In genomic region chr1:134741946-134742661, GRCm38 (mm10) we compare ENCODE assay signal across 12 mouse cellular contexts.
DNase-seq lines count a peak whose midpoint lies in the region; ATAC-seq and TF ChIP-seq lines count a peak whose summit lies in the region.
"Had no signal": no experiment of that assay in that cellular context is flagged by ENCODE, and none has a peak within 500 bp of the region (broad histone marks: within the 10 kb centered on the region; RNA-seq: fewer than 3 reads in every experiment).

No protein-coding gene starts in this region.

- peak; percentile 90 for DNase-seq in heart, embryonic 10.5 days (ENCODE audit: low spot score)
- no peak for DNase-seq in heart, adult 18-20 months
- DNase-seq in CH12.LX (ENCODE audit: extremely low read depth): no peak
- DNase-seq in liver, postnatal 0 days: peak; percentile 32
- DNase-seq in layer of hippocampus, adult 18-20 months (ENCODE audit: low spot score in 2 of 2): no peak
- DNase-seq: gastrocnemius, postnatal 14 days; heart, postnatal 36 days had no signal

- peaks cover 29% of the 10 kb centered on the region for H3K27me3 ChIP-seq in heart, embryonic 10.5 days (ENCODE audit: insufficient read depth, poor library complexity, severe bottlenecking)
- H3K27me3 ChIP-seq in CH12.LX (replicated peaks): peaks cover 80% of the 10 kb centered on the region
- H3K27me3 ChIP-seq in liver, postnatal 0 days (ENCODE audit: insufficient read depth, low read length): peaks cover 4% of the 10 kb centered on the region; the same call in 1 of the 2 replicates
- no peaks in the 10 kb centered on the region for H3K27me3 ChIP-seq in neural tube, embryonic 15.5 days (replicated peaks)
- H3K27me3 ChIP-seq: embryonic facial prominence, embryonic 13.5 days; limb, embryonic 12.5 days had no signal

- no peak for TF ChIP-seq POLR2A in CH12.LX (IDR thresholded peaks at IDR 0.05; ENCODE audit: low read depth, low read length)

- no peak for TF ChIP-seq EP300 in CH12.LX (IDR thresholded peaks at IDR 0.05; ENCODE audit: low read length)
- no peak for TF ChIP-seq EP300 in liver, postnatal 0 days (IDR thresholded peaks at IDR 0.05; ENCODE audit: low read depth)

- in situ Hi-C loops in CH12.LX (cut with MboI; ENCODE audit: low pct_ligation_motif_present, low pct_unique_long_range_greater_than_20kb, low sequenced_read_pairs): loop anchor here (10.0 kb wide), 1 partner anchor 93 kb away; no protein-coding TSS in a partner anchor

- no peak; a peak in 1 of 4 replicates for TF ChIP-seq CTCF in CH12.LX (conservative IDR thresholded peaks at IDR 0.05 in 1 of 2, IDR thresholded peaks at IDR 0.05 in 1 of 2; ENCODE audit: low read depth in 2 of 2, low read length in 2 of 2)
- peak; percentile 26 for TF ChIP-seq CTCF in liver, postnatal 0 days (IDR thresholded peaks at IDR 0.05; ENCODE audit: low read depth)

- no peaks in the 10 kb centered on the region for H3K36me3 ChIP-seq in heart, embryonic 10.5 days
- no peaks in the 10 kb centered on the region for H3K36me3 ChIP-seq in CH12.LX (replicated peaks in 1 of 2; ENCODE audit: control insufficient read depth in 1 of 2, insufficient read depth in 1 of 2, low read length in 1 of 2)
- no peaks in the 10 kb centered on the region for H3K36me3 ChIP-seq in liver, postnatal 0 days (replicated peaks; ENCODE audit: insufficient read depth, low read length)
- no peaks in the 10 kb centered on the region for H3K36me3 ChIP-seq in neural tube, embryonic 15.5 days
- H3K36me3 ChIP-seq: embryonic facial prominence, embryonic 13.5 days; limb, embryonic 12.5 days had no signal

- H3K9ac ChIP-seq in CH12.LX (ENCODE audit: insufficient read depth, low read depth): no peak overlapping the region
- H3K9ac ChIP-seq in liver, postnatal 0 days (replicated peaks): no peak overlapping the region
- no peak overlapping the region for H3K9ac ChIP-seq in neural tube, embryonic 15.5 days (replicated peaks)
- H3K9ac ChIP-seq: embryonic facial prominence, embryonic 13.5 days; limb, embryonic 12.5 days had no signal

- H3K79me2 ChIP-seq in CH12.LX (replicated peaks; ENCODE audit: control insufficient read depth, extremely low read depth, insufficient read depth, poor library complexity, severe bottlenecking): no peaks in the 10 kb centered on the region

- H3K27ac ChIP-seq in heart, embryonic 10.5 days: peak overlapping the region; percentile 75
- H3K27ac ChIP-seq in CH12.LX (ENCODE audit: insufficient read depth, low read depth): no peak overlapping the region
- H3K27ac ChIP-seq in liver, postnatal 0 days (ENCODE audit: low read depth): no peak overlapping the region
- H3K27ac ChIP-seq in neural tube, embryonic 15.5 days (replicated peaks): no peak overlapping the region
- H3K27ac ChIP-seq: embryonic facial prominence, embryonic 13.5 days; limb, embryonic 12.5 days had no signal

- dilution Hi-C loops in CH12.LX (cut with MboI; ENCODE audit: extremely low pct_ligation_motif_present, extremely low pct_unique_long_range_greater_than_20kb, low sequenced_read_pairs): no loop called here

- H3K4me2 ChIP-seq in CH12.LX (ENCODE audit: insufficient read depth, low read depth, poor library complexity, severe bottlenecking): no peak overlapping the region
- H3K4me2 ChIP-seq in liver, postnatal 0 days (ENCODE audit: low read depth, low read length): peak overlapping the region; percentile 39
- H3K4me2 ChIP-seq in neural tube, embryonic 15.5 days: no peak overlapping the region
- H3K4me2 ChIP-seq: embryonic facial prominence, embryonic 13.5 days; limb, embryonic 12.5 days had no signal

- WGBS in heart, embryonic 10.5 days: 62% methylated on average over 7 of the region's 7 CpGs
- WGBS in liver, postnatal 0 days (ENCODE audit: insufficient replicate concordance): 49% methylated on average over 7 of the region's 7 CpGs
- WGBS in neural tube, embryonic 15.5 days: 86% methylated on average over 7 of the region's 7 CpGs

- H3K9me3 ChIP-seq in heart, embryonic 10.5 days: no peaks in the 10 kb centered on the region
- peaks cover 5% of the 10 kb centered on the region for H3K9me3 ChIP-seq in CH12.LX (replicated peaks; ENCODE audit: low read length)
- no peaks in the 10 kb centered on the region for H3K9me3 ChIP-seq in liver, postnatal 0 days (ENCODE audit: low read length)
- H3K9me3 ChIP-seq in neural tube, embryonic 15.5 days (replicated peaks): no peaks in the 10 kb centered on the region
- H3K9me3 ChIP-seq: embryonic facial prominence, embryonic 13.5 days; limb, embryonic 12.5 days had no signal

- no peak overlapping the region for H3K4me3 ChIP-seq in heart, embryonic 10.5 days
- no peak overlapping the region for H3K4me3 ChIP-seq in CH12.LX (replicated peaks in 1 of 3; ENCODE audit: low read depth in 2 of 3, low read length in 2 of 3, poor library complexity in 1 of 3)
- no peak overlapping the region for H3K4me3 ChIP-seq in liver, postnatal 0 days (ENCODE audit: low read depth, low read length)
- no peak overlapping the region for H3K4me3 ChIP-seq in neural tube, embryonic 15.5 days (replicated peaks)
- H3K4me3 ChIP-seq: embryonic facial prominence, embryonic 13.5 days; limb, embryonic 12.5 days had no signal

- H3K4me1 ChIP-seq in heart, embryonic 10.5 days: peaks cover 28% of the 10 kb centered on the region; the same call in 1 of the 2 replicates
- H3K4me1 ChIP-seq in CH12.LX (ENCODE audit: control insufficient read depth in 1 of 2, insufficient read depth in 2 of 2): peaks cover 5% of the 10 kb centered on the region in 2 experiments; a peak in 3 of 4 replicates
- peaks cover 6% of the 10 kb centered on the region for H3K4me1 ChIP-seq in liver, postnatal 0 days (ENCODE audit: insufficient read depth)
- no peaks in the 10 kb centered on the region for H3K4me1 ChIP-seq in neural tube, embryonic 15.5 days
- H3K4me1 ChIP-seq: embryonic facial prominence, embryonic 13.5 days had no signal

- peak; percentile 34 for ATAC-seq in common myeloid progenitor, adult 5-6 weeks (replicated peaks; ENCODE audit: low read depth, poor library complexity, severe bottlenecking)
- peak; percentile 93 for ATAC-seq in liver, postnatal 0 days
- no peak for ATAC-seq in neural tube, embryonic 15.5 days (ENCODE audit: low FRiP score)
- ATAC-seq in activated CD4-positive, CD25-positive, alpha-beta regulatory T cell, adult 4 months: no peak

- peak; percentile 28 for TF ChIP-seq RAD21 in CH12.LX (IDR thresholded peaks at IDR 0.05; ENCODE audit: low read depth, low read length)

TF ChIP-seq in CH12.LX, 34 proteins besides CTCF, POLR2A, EP300 and RAD21:
- TF ChIP-seq MYC (IDR thresholded peaks at IDR 0.05; ENCODE audit: low read depth, low read length): no peak
- TF ChIP-seq ZNF384 (IDR thresholded peaks at IDR 0.05; ENCODE audit: low read depth, low read length): no peak
- 0 out of 2 replicates have a peak, but pooled peaks have one; percentile 3 for TF ChIP-seq SMC3 (IDR thresholded peaks at IDR 0.05; ENCODE audit: low read depth, low read length)
- TF ChIP-seq MAX (IDR thresholded peaks at IDR 0.05; ENCODE audit: low read length): no peak

Comparison
In these comparisons a context has a peak if more than half of its experiments do, and no peak if none do; other contexts are left out.
1. DNase-seq: peak in heart, embryonic 10.5 days (single experiment) and liver, postnatal 0 days (single experiment); none in heart, adult 18-20 months (0 of 2), CH12.LX (single experiment) and layer of hippocampus, adult 18-20 months (0 of 2).
2. ATAC-seq: peak in common myeloid progenitor, adult 5-6 weeks (single experiment) and liver, postnatal 0 days (single experiment); none in neural tube, embryonic 15.5 days (single experiment) and activated CD4-positive, CD25-positive, alpha-beta regulatory T cell, adult 4 months (single experiment).